Mouse (Mus musculus): ENCODE measurements around the gene Rft1.
"Not testable (repeated sequence)": the region's sequence is repeated elsewhere in the genome, so short reads cannot be mapped to it uniquely, and the experiment has no call there.

Rft1 gene

DNA sequence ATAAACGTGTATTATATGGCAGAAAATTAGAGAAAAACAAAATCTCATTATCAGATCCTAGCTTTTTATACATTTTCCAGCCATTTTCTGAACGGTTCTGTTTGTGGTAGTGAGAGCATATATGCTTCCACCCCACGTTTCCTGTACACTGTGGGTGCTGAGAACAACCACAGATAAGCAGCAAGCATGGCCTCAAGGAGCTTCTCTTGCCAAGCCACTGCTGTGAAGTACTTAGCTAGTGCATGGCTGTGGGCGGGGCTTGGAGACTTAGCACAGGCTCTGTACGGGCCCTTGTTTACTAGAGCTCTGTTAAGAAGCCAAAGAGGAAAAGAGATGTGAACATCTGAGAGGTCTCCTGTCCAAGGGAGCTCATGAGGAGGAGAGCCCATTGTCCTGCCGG is 20.8 kb downstream of the Rft1 start:
- no peak for DNase-seq

DNA sequence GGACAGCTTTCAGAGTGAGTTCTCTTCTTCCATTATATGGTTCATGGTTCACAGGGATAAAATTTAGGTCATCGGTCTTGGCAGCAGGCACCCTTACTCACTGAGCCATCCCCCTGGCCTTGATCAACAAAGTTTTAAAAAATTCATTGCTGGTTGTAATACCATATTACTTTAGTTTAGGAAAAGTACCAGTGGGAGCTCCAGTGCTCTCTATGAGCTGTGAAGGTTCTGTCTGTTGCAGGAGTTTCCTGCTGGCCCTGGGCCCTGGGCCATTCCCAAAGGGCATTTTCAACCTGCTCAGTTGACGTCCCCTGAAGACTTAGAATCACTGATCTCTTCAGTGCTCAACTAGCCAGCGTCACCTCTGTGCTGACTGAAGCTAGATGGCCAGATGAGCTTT is 28.0 kb downstream of the Rft1 start:
- no peak for DNase-seq

DNA sequence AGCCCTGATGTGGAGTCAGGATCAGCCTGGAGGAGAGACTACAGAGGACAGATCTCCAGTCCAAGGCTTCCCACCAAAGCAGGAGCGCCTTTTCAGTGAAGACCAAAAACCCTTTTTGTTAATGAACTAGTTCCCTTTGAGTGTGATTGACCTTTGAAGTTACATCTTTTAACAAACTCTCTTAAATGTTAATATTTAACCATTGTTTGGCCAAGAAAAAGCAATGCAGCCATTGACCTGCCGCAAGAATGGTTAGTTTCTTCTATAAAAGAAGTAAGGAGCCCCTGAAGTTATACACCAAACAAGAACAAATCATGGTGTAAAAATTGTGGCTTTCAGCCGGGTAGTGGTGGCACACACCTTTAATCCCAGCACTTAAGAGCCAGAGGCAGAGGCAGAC is 36.5 kb downstream of the Rft1 start:
- no peak for DNase-seq

DNA sequence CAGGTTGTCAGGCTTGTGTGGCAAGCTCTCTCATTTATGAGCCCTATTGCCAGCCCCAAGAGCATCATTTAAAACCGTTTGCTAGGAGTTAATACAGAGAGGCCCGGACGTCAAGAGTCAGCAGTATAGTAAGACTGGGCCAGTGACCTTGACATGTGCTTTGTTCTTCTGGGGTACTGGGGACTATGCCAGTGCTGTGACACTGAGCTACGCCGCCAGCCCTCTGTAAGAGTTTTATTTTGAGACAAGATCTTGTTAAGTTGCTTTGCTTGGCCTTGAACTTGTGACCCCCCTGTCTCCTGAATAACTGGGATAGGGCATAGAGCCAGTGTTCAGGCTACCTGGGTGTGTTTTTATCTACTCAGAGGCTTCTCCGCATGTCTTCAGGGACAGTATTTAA is 38.3 kb downstream of the Rft1 start:
- no peak for DNase-seq

- no peak for DNase-seq
Observed at GRCm38 (mm10) chr14:30694786-30695185, 40.6 kb downstream of the Rft1 start.

- peak; percentile 82 to 85 for DNase-seq
Observed at GRCm38 (mm10) chr14:30695609-30696008, 41.4 kb downstream of the Rft1 start.

GRCm38 (mm10) chr14:30697407-30698052 is 43.4 kb downstream of the Rft1 start:
- DNase-seq, result no peak

DNA sequence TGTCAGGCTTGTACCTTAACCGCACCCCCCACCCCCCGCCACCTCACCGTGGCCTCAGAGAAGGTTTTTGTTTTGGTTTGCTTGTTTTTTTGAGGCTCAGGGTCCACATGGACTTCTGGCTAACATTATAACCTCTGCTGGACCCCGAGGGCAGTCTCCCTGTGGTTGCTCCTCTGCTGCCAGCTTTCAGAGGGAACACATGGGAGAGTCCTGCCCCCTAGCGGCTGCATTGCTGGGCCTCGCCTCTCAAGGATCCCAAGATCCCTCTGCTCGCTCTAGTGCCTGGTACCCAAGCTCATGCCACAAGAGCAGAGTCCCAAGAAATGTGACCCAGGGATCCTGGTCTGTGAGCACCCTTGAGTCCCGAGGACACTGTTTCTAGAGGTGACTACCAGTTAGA is 45.5 kb downstream of the Rft1 start:
- DNase-seq, result peak; percentile 46 to 53

GRCm38 (mm10) chr14:30702512-30702911 is 48.4 kb downstream of the Rft1 start:
- DNase-seq, result no peak

GRCm38 (mm10) chr14:30703079-30703478 is 48.9 kb downstream of the Rft1 start:
- no peak for DNase-seq

DNA sequence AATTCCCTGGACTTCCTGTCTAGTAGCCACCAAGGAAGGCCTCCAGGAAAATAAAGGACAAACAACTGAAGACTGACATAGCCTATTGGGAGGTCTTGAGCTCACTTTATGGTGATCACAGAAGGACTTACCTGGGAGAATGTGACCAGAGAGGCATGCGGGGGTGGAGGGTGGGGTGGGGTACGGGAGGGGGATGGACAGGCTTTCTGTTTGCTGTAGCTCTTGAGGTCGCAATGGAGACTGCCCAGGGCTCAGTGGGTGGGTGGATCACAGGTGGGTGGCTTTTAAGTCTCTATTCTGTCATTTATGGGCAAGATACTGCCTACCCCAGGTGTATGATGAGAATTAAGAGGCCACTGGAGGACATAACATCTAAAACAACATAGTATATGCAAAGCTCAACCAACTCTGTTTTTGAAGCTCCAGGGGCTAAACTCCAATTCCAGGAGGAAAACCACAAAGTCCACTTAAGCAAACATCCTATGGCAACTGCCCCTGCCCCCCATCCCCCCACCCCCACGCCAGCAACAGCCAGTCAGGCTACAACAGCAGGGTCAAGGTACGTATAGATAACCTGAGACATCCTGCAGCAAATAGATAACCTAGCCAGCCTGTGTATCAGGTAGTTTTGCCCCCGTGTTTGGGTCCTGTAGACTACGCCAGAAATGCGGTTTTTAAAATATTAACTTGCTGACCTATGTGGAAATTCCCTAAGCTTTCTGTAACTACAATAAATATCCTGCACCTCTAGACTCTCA is 50.1 kb downstream of the Rft1 start:
- DNase-seq, result no peak

DNA sequence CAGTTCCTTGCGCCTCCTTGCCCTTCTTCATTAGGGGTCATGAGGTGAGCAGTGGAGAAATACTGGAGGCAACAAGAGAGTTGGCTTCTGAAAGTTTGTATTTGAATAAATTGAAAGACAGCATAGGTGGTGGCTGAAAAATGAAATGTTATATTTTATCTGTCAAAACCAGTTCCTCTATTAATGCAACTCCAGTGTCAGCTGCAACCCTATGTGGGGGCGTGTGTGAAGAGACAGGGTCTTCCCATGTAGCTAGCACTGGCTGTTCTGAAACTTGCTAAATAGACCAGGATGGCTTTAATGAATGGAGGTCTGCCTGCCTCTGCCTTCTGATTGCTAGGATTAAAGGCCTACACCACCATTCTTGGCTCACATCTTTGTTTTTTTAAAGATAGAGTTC is 57.7 kb downstream of the Rft1 start:
- DNase-seq, result no peak

GRCm38 (mm10) chr14:30713769-30714168 is 59.6 kb downstream of the Rft1 start:
- no peak for DNase-seq

DNA sequence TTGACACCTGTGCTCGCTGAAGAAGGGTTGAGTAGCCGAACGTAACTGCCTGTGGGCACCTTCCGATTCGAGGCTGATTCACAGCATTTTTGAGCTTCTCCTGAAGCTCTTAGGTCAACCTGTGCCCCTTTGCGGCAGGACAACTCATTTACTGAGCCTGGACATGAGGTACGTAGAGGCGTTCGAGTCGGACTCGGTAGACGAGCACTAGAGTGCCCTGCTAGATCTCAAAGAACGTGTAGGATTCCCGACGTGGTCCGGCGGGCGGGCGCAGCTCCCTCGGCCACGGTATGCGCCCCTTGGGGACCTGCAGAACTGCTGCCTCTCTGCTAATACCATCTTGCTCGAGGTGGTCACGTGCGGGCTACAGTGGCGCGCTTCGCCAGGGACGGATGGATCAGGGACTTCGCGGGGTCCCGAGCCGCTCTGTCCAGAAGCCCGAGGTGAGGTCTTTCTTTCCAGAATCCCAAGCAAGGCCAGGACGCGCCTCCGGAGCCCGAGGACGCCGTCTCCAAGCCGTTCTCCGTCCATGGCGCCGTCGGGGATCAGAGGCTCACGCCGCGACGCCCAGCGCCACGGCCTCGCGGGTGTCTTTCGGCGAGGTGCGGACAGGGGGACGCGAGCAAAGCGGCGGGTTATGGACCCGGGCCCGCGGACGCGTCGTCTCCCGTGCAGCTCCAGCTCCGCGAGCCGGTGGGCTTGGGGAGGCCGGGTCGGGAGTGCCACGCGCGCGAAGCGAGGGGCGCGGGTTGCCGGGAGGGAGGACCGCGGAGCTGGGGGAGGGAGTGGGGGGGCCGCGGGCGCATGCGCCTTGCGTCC is 60.8 kb downstream of the Rft1 start, which contains the start of gene Sfmbt1:
Gene Sfmbt1, plus strand, starts transcription at position 51 of the 819 bp plus-strand sequence.
- DNase-seq, result peak; percentile 9 to 38

- DNase-seq, result peak; percentile 78 to 85
Observed at GRCm38 (mm10) chr14:30715618-30716050, 61.5 kb downstream of the Rft1 start.

- DNase-seq, result peak; percentile 52 to 69
Observed at GRCm38 (mm10) chr14:30716051-30716952, 62.1 kb downstream of the Rft1 start.

GRCm38 (mm10) chr14:30716953-30717285 is 62.8 kb downstream of the Rft1 start:
- no peak for DNase-seq

DNA sequence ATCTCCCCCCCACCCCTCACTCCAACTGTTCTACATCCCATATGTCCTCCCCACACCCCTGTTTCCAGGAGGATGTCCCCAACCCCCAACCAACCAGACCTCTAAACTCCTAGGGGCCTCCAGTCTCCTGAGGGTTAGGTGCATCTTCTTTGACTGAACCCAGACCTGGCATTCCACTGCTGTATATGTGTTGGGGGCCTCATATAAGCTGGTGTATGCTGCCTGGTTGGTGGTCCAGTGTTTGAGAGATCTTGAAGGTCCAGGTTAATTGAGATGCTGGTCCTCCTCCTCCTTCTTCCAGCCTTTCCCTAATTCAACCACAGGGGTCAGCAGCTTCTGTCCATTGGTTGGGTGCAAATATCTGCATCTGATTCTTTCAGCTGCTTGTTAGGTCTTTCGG is 64.5 kb downstream of the Rft1 start:
- not testable (repeated sequence) for DNase-seq

DNA sequence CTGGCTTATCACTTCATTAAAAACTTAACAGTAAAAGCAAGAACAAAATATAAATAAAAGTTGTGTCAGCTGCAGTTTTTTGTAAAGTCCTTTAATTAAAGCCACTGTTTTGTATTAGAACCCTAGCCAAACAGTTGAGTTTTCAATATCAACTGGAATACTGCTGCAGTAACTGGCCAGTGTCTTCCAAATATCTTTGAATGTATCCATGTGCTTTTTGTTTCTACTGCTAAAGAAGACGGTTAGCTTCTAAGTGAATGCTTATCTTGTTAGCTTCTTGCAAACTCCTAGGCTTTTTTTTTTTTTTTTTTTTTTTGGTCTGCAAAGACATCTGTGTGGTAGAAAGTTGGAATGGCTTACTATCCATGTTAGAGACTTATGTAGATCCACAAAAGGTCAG is 65.4 kb downstream of the Rft1 start:
- DNase-seq, result no peak

- no peak for DNase-seq
Observed at GRCm38 (mm10) chr14:30721850-30722249, 67.7 kb downstream of the Rft1 start.

DNA sequence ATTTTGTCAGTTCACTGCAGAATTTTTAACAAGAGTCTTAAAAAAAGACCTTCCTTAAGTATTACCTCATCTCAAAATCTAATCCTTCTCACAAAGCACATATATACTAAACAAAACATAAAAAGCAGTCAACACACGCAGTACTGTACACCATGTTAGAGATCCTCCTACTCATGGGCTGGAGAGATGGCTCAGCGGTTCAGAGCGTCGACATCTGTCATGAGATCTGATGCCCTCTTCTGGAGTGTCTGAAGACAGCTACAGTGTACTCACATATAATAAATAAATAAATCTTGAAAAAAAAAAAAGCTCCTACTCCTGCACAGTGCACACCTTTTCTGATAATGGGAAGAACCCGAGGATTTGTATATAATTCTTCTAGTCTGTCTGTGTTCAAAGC is 68.2 kb downstream of the Rft1 start:
- no peak for DNase-seq

DNA sequence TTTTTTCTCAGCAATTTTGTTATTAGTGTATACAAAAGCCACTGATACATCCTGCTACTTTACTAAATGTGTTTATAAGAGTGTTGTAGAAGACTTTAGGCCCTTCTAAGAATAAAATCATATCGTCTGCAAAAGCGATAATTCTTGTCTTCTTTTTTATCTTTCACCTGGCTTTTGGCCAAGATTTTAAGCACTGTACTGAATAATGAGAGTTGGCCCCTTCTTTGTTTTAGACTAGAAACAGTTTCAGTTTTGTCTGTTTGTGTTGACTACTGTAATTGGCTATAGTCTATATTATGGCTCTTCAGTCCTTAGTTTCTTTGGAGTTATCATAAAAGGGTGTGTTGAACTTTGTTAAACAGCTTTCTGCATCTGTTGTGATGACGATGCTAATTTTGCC is 77.7 kb downstream of the Rft1 start:
- DNase-seq, result no peak

GRCm38 (mm10) chr14:30734665-30735064 is 80.5 kb downstream of the Rft1 start:
- no peak for DNase-seq
